Comparison of ENCODE assay signal across 7 mouse cellular contexts in genomic region chr17:57248771-57249170, GRCm38 (mm10). TPM values are rescaled to one million over a fixed set of nuclear protein-coding genes. Genes with fewer than 3 reads are reported as not detected.
DNase-seq lines count a peak whose midpoint lies in the region; ATAC-seq and TF ChIP-seq lines count a peak whose summit lies in the region.

No protein-coding gene starts in this region.

- no peak for DNase-seq in lung, embryonic 14.5 days
- no peak for DNase-seq in lung, adult 18-20 months
- no peak for DNase-seq in embryonic facial prominence, embryonic 11.5 days (ENCODE audit: low spot score)
- DNase-seq in liver, postnatal 0 days: no peak
- DNase-seq in urinary bladder, adult 18-20 months (ENCODE audit: low spot score in 2 of 2): no peak

- peak overlapping the region; percentile 47; the same call in 1 of the 2 replicates for H3K9ac ChIP-seq in lung, embryonic 14.5 days
- peak overlapping the region; percentile 14 for H3K9ac ChIP-seq in embryonic facial prominence, embryonic 11.5 days (replicated peaks; ENCODE audit: low read length)
- peak overlapping the region; percentile 71 for H3K9ac ChIP-seq in hindbrain, embryonic 13.5 days
- peak overlapping the region; percentile 58; the same call in 1 of the 2 replicates for H3K9ac ChIP-seq in liver, postnatal 0 days (replicated peaks)
- H3K9ac ChIP-seq in stomach, embryonic 16.5 days (ENCODE audit: low read length): peak overlapping the region; percentile 74

- 7% methylated on average over 13 of the region's 13 CpGs for WGBS in lung, embryonic 14.5 days
- 12% methylated on average over 13 of the region's 13 CpGs for WGBS in embryonic facial prominence, embryonic 11.5 days
- 8% methylated on average over 13 of the region's 13 CpGs for WGBS in hindbrain, embryonic 13.5 days
- WGBS in liver, postnatal 0 days (ENCODE audit: insufficient replicate concordance): 8% methylated on average over 13 of the region's 13 CpGs
- WGBS in stomach, embryonic 16.5 days: 7% methylated on average over 13 of the region's 13 CpGs

- peaks cover 24% of the 10 kb centered on the region for H3K36me3 ChIP-seq in lung, embryonic 14.5 days (ENCODE audit: insufficient read depth)
- H3K36me3 ChIP-seq in embryonic facial prominence, embryonic 11.5 days (replicated peaks; ENCODE audit: control insufficient read depth, insufficient read depth, low read depth, low read length): no peaks in the 10 kb centered on the region; the same call in 1 of the 2 replicates
- peaks cover 4% of the 10 kb centered on the region for H3K36me3 ChIP-seq in hindbrain, embryonic 13.5 days
- peaks cover 3% of the 10 kb centered on the region; the same call in 1 of the 2 replicates for H3K36me3 ChIP-seq in liver, postnatal 0 days (replicated peaks; ENCODE audit: insufficient read depth, low read length)
- no peaks in the 10 kb centered on the region for H3K36me3 ChIP-seq in stomach, embryonic 16.5 days (ENCODE audit: control insufficient read depth, insufficient read depth, low read length)

- H3K4me2 ChIP-seq in lung, embryonic 14.5 days: peak overlapping the region; percentile 85
- peak overlapping the region; percentile 68 for H3K4me2 ChIP-seq in embryonic facial prominence, embryonic 11.5 days (ENCODE audit: low read depth, low read length)
- H3K4me2 ChIP-seq in hindbrain, embryonic 13.5 days: peak overlapping the region; percentile 90
- H3K4me2 ChIP-seq in liver, postnatal 0 days (ENCODE audit: low read depth, low read length): peak overlapping the region; percentile 98
- peak overlapping the region; percentile 95 for H3K4me2 ChIP-seq in stomach, embryonic 16.5 days (ENCODE audit: low read depth, low read length)

- ATAC-seq in lung, embryonic 14.5 days (ENCODE audit: insufficient read depth): no peak
- no peak for ATAC-seq in embryonic facial prominence, embryonic 11.5 days (replicated peaks; ENCODE audit: insufficient number of reproducible peaks, low FRiP score, low TSS enrichment, low read depth)
- ATAC-seq in hindbrain, embryonic 13.5 days (ENCODE audit: low FRiP score): no peak
- ATAC-seq in liver, postnatal 0 days: no peak
- no peak for ATAC-seq in stomach, embryonic 16.5 days (ENCODE audit: insufficient read depth, low FRiP score)

- peaks cover 3% of the 10 kb centered on the region; the same call in 1 of the 2 replicates for H3K4me1 ChIP-seq in lung, embryonic 14.5 days (ENCODE audit: insufficient read depth)
- peaks cover 4% of the 10 kb centered on the region for H3K4me1 ChIP-seq in embryonic facial prominence, embryonic 11.5 days (ENCODE audit: control insufficient read depth, insufficient read depth, low read length)
- peaks cover 43% of the 10 kb centered on the region for H3K4me1 ChIP-seq in hindbrain, embryonic 13.5 days (replicated peaks)
- peaks cover 29% of the 10 kb centered on the region for H3K4me1 ChIP-seq in liver, postnatal 0 days (ENCODE audit: insufficient read depth)
- H3K4me1 ChIP-seq in stomach, embryonic 16.5 days (ENCODE audit: control insufficient read depth, insufficient read depth, low read length): peaks cover 26% of the 10 kb centered on the region

- H3K27me3 ChIP-seq in lung, embryonic 14.5 days (ENCODE audit: insufficient read depth, low read length): no peaks in the 10 kb centered on the region
- H3K27me3 ChIP-seq in embryonic facial prominence, embryonic 11.5 days (ENCODE audit: control insufficient read depth, insufficient read depth, low read length): no peaks in the 10 kb centered on the region
- H3K27me3 ChIP-seq in hindbrain, embryonic 13.5 days: 0 out of 2 replicates have a peak, but pooled peaks cover 4% of the 10 kb centered on the region
- no peaks in the 10 kb centered on the region for H3K27me3 ChIP-seq in liver, postnatal 0 days (ENCODE audit: insufficient read depth, low read length)
- H3K27me3 ChIP-seq in stomach, embryonic 16.5 days (ENCODE audit: control insufficient read depth, insufficient read depth, low read length): no peaks in the 10 kb centered on the region

- TF ChIP-seq EP300 in liver, postnatal 0 days (IDR thresholded peaks at IDR 0.05; ENCODE audit: low read depth): no peak

- H3K9me3 ChIP-seq in lung, embryonic 14.5 days (ENCODE audit: low read depth, low read length): no peaks in the 10 kb centered on the region
- no peaks in the 10 kb centered on the region for H3K9me3 ChIP-seq in embryonic facial prominence, embryonic 11.5 days (replicated peaks; ENCODE audit: control insufficient read depth, low read length)
- no peaks in the 10 kb centered on the region for H3K9me3 ChIP-seq in hindbrain, embryonic 13.5 days
- no peaks in the 10 kb centered on the region for H3K9me3 ChIP-seq in liver, postnatal 0 days (ENCODE audit: low read length)
- H3K9me3 ChIP-seq in stomach, embryonic 16.5 days (replicated peaks; ENCODE audit: control insufficient read depth, low read length): no peaks in the 10 kb centered on the region

- H3K27ac ChIP-seq in lung, embryonic 14.5 days (ENCODE audit: low read depth): peak overlapping the region; percentile 71
- H3K27ac ChIP-seq in embryonic facial prominence, embryonic 11.5 days (replicated peaks; ENCODE audit: low read depth, low read length): peak overlapping the region; percentile 66
- H3K27ac ChIP-seq in hindbrain, embryonic 13.5 days: peak overlapping the region; percentile 88
- peak overlapping the region; percentile 86 for H3K27ac ChIP-seq in liver, postnatal 0 days (ENCODE audit: low read depth)
- peak overlapping the region; percentile 92 for H3K27ac ChIP-seq in stomach, embryonic 16.5 days (ENCODE audit: low read length)

- TF ChIP-seq CTCF in lung, embryonic 14.5 days (IDR thresholded peaks at IDR 0.05; ENCODE audit: low read depth): no peak
- TF ChIP-seq CTCF in liver, postnatal 0 days (IDR thresholded peaks at IDR 0.05; ENCODE audit: low read depth): no peak

- H3K4me3 ChIP-seq in lung, embryonic 14.5 days (ENCODE audit: low read depth, low read length): peak overlapping the region; percentile 77
- H3K4me3 ChIP-seq in embryonic facial prominence, embryonic 11.5 days (ENCODE audit: low read depth, low read length): peak overlapping the region; percentile 53
- H3K4me3 ChIP-seq in hindbrain, embryonic 13.5 days: peak overlapping the region; percentile 54
- H3K4me3 ChIP-seq in liver, postnatal 0 days (ENCODE audit: low read depth, low read length): peak overlapping the region; percentile 90
- peak overlapping the region; percentile 87 for H3K4me3 ChIP-seq in stomach, embryonic 16.5 days (replicated peaks; ENCODE audit: low read length)

RNA-seq across cellular contexts. Expression of gene Trip10, which starts 0.5 kb away (rescaled TPM):
- 39.9 and 40.3 TPM in 2 replicates for polyA plus RNA-seq in lung, embryonic 14.5 days (2014; fragmentation: Nextera tagmentation; extraction: Ambion mirVana)
- 25.3 and 27.2 TPM in 2 replicates for polyA plus RNA-seq in embryonic facial prominence, embryonic 11.5 days (2014; fragmentation: Nextera tagmentation; extraction: Ambion mirVana)
- 12.5 and 14.6 TPM in 2 replicates for polyA plus RNA-seq in hindbrain, embryonic 13.5 days (2015; fragmentation: Nextera tagmentation; extraction: Ambion mirVana)
- polyA plus RNA-seq in liver, postnatal 0 days (2015; fragmentation: Nextera tagmentation; extraction: Ambion mirVana): 9.3 TPM in 2 replicates
- polyA plus RNA-seq in stomach, embryonic 16.5 days (2015; fragmentation: Nextera tagmentation; extraction: Ambion mirVana): 45.4 and 46.9 TPM in 2 replicates

RNA-seq across cellular contexts. Expression of gene Gpr108, which starts 0.5 kb away (rescaled TPM):
- 30.8 and 33.9 TPM in 2 replicates for polyA plus RNA-seq in lung, embryonic 14.5 days (2014; fragmentation: Nextera tagmentation; extraction: Ambion mirVana)
- 26.9 and 27.6 TPM in 2 replicates for polyA plus RNA-seq in embryonic facial prominence, embryonic 11.5 days (2014; fragmentation: Nextera tagmentation; extraction: Ambion mirVana)
- polyA plus RNA-seq in hindbrain, embryonic 13.5 days (2015; fragmentation: Nextera tagmentation; extraction: Ambion mirVana): 22.4 and 23.8 TPM in 2 replicates
- 9.0 and 9.2 TPM in 2 replicates for polyA plus RNA-seq in liver, postnatal 0 days (2015; fragmentation: Nextera tagmentation; extraction: Ambion mirVana)
- polyA plus RNA-seq in stomach, embryonic 16.5 days (2015; fragmentation: Nextera tagmentation; extraction: Ambion mirVana): 50.0 and 52.0 TPM in 2 replicates

RNA-seq across cellular contexts. Expression of gene C3, which starts 20.8 kb away (rescaled TPM):
- polyA plus RNA-seq in lung, embryonic 14.5 days (2014; fragmentation: Nextera tagmentation; extraction: Ambion mirVana): 0.64 and 0.67 TPM in 2 replicates
- 0.35 and 0.46 TPM in 2 replicates for polyA plus RNA-seq in embryonic facial prominence, embryonic 11.5 days (2014; fragmentation: Nextera tagmentation; extraction: Ambion mirVana)
- polyA plus RNA-seq in hindbrain, embryonic 13.5 days (2015; fragmentation: Nextera tagmentation; extraction: Ambion mirVana): 1.3 TPM in 2 replicates
- polyA plus RNA-seq in liver, postnatal 0 days (2015; fragmentation: Nextera tagmentation; extraction: Ambion mirVana): 1,136 and 1,364 TPM in 2 replicates
- polyA plus RNA-seq in stomach, embryonic 16.5 days (2015; fragmentation: Nextera tagmentation; extraction: Ambion mirVana): 17.0 and 19.5 TPM in 2 replicates

RNA-seq across cellular contexts. Expression of gene Vav1, which starts 30.1 kb away (rescaled TPM):
- polyA plus RNA-seq in lung, embryonic 14.5 days (2014; fragmentation: Nextera tagmentation; extraction: Ambion mirVana): 2.7 TPM in 2 replicates
- 2.3 and 2.7 TPM in 2 replicates for polyA plus RNA-seq in embryonic facial prominence, embryonic 11.5 days (2014; fragmentation: Nextera tagmentation; extraction: Ambion mirVana)
- 1.8 and 2.2 TPM in 2 replicates for polyA plus RNA-seq in hindbrain, embryonic 13.5 days (2015; fragmentation: Nextera tagmentation; extraction: Ambion mirVana)
- polyA plus RNA-seq in liver, postnatal 0 days (2015; fragmentation: Nextera tagmentation; extraction: Ambion mirVana): 13.1 and 14.1 TPM in 2 replicates
- polyA plus RNA-seq in stomach, embryonic 16.5 days (2015; fragmentation: Nextera tagmentation; extraction: Ambion mirVana): 3.9 and 5.8 TPM in 2 replicates

RNA-seq across cellular contexts. Expression of gene Tnfsf14, which starts 54.8 kb away (rescaled TPM):
- 0.16 and 0.46 TPM in 2 replicates for polyA plus RNA-seq in lung, embryonic 14.5 days (2014; fragmentation: Nextera tagmentation; extraction: Ambion mirVana)
- 0.25 TPM in 1 of 2 replicates, not detected in the other for polyA plus RNA-seq in embryonic facial prominence, embryonic 11.5 days (2014; fragmentation: Nextera tagmentation; extraction: Ambion mirVana)
- 0.09 and 0.14 TPM in 2 replicates for polyA plus RNA-seq in hindbrain, embryonic 13.5 days (2015; fragmentation: Nextera tagmentation; extraction: Ambion mirVana)
- 1.7 and 1.9 TPM in 2 replicates for polyA plus RNA-seq in liver, postnatal 0 days (2015; fragmentation: Nextera tagmentation; extraction: Ambion mirVana)
- polyA plus RNA-seq in stomach, embryonic 16.5 days (2015; fragmentation: Nextera tagmentation; extraction: Ambion mirVana): 0.31 and 0.53 TPM in 2 replicates

Comparison
In these comparisons a context has a peak if more than half of its experiments do, and no peak if none do; other contexts are left out.
1. H3K9ac ChIP-seq: peak in every context shown above with its lines; median percentile 74 in stomach, embryonic 16.5 days; 71 in hindbrain, embryonic 13.5 days; 58 in liver, postnatal 0 days; 47 in lung, embryonic 14.5 days; 14 in embryonic facial prominence, embryonic 11.5 days.
2. RNA of gene C3, which starts 20.8 kb away (polyA plus RNA-seq): 1,136 to 1,364 TPM in liver, postnatal 0 days; 17.0 to 19.5 TPM in stomach, embryonic 16.5 days, 1.3 TPM in hindbrain, embryonic 13.5 days, 0.64 to 0.67 TPM in lung, embryonic 14.5 days and 0.35 to 0.46 TPM in embryonic facial prominence, embryonic 11.5 days; every median in the first group is over 10 times any median in the second.
3. Peak in every context shown above with its lines, with median percentiles within 50 percentile points of each other: H3K27ac ChIP-seq, H3K4me2 ChIP-seq and H3K4me3 ChIP-seq.